Mouse (Mus musculus): Measurements from ENCODE around the gene Plppr2. TPM values are rescaled to one million over a fixed set of nuclear protein-coding genes. Genes with fewer than 3 reads are reported as not detected.

Plppr2 gene
- polyA plus RNA-seq, 1 experiment from 2014 or later, result 8.7 TPM

- Histone ChIP-seq H3K9ac (ENCODE audit: low read length) (no peak overlapping the region), H3K27ac (ENCODE audit: low read depth) (no peak overlapping the region), H3K4me1 (replicated peaks; ENCODE audit: control insufficient read depth, insufficient read depth, low read length) (peaks cover 15% of the 10 kb centered on the region; the same call in 1 of the 2 replicates), H3K4me3 (ENCODE audit: low read depth, low read length) (no peak overlapping the region), H3K9me3 (ENCODE audit: control insufficient read depth, low read length) (no peaks in the 10 kb centered on the region), H3K27me3 (replicated peaks; ENCODE audit: control insufficient read depth, insufficient read depth, low read length) (peaks cover 43% of the 10 kb centered on the region), H3K36me3 (ENCODE audit: control insufficient read depth, insufficient read depth, low read length) (no peaks in the 10 kb centered on the region), H3K4me2 (ENCODE audit: low read length) (no peak overlapping the region)
- ATAC-seq (replicated peaks; ENCODE audit: low FRiP score, low TSS enrichment, low read depth) (no peak), DNase-seq (ENCODE audit: low spot score) (peak; percentile 64)
- WGBS, result 14% methylated on average over 26 of the region's 26 CpGs
These were observed 23.9 kb downstream of the Plppr2 start for GRCm38 (mm10) chr9:21960558-21961208.

GRCm38 (mm10) chr9:21961366-21961980 lies 24.6 kb downstream of the Plppr2 start:
- no peak for DNase-seq (ENCODE audit: low spot score)
- no peaks in the 10 kb centered on the region for H3K9me3 ChIP-seq (ENCODE audit: control insufficient read depth, low read length)
- peaks cover 43% of the 10 kb centered on the region for H3K27me3 ChIP-seq (replicated peaks; ENCODE audit: control insufficient read depth, insufficient read depth, low read length)
- H3K36me3 ChIP-seq (ENCODE audit: control insufficient read depth, insufficient read depth, low read length), result no peaks in the 10 kb centered on the region
- ATAC-seq (replicated peaks; ENCODE audit: low FRiP score, low TSS enrichment, low read depth), result no peak
- peak overlapping the region; percentile 88 for H3K4me2 ChIP-seq (ENCODE audit: low read length)
- 1% methylated on average over 35 of the region's 35 CpGs for WGBS
- peaks cover 15% of the 10 kb centered on the region; the same call in 1 of the 2 replicates for H3K4me1 ChIP-seq (replicated peaks; ENCODE audit: control insufficient read depth, insufficient read depth, low read length)
- no peak overlapping the region for H3K27ac ChIP-seq (ENCODE audit: low read depth)
- peak overlapping the region; percentile 42 for H3K4me3 ChIP-seq (ENCODE audit: low read depth, low read length)
- H3K9ac ChIP-seq (ENCODE audit: low read length), result no peak overlapping the region

DNA sequence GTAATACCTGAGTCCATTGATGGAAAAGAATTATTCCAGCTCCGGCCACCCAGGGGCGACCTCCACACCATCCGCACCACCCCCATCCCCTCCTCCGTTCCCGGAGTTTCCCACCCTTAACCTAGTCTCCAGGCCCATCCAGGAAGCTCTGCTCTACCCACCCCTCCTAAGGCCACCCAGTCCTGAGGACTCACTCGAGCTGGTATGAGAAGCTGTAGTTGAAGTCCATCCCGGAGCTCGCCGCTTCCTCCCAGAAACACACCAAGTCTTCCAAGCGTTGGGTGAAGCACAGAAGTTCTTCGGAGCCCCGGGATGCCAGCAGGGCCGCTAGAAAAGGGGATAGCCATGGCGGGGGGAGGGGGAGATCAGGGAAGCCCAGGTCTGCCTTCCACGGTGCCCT lies 25.2 kb downstream of the Plppr2 start:
- Histone ChIP-seq H3K36me3 (ENCODE audit: control insufficient read depth, insufficient read depth, low read length) (no peaks in the 10 kb centered on the region), H3K4me1 (replicated peaks; ENCODE audit: control insufficient read depth, insufficient read depth, low read length) (peaks cover 15% of the 10 kb centered on the region; the same call in 1 of the 2 replicates), H3K4me2 (ENCODE audit: low read length) (peak overlapping the region; percentile 88), H3K9me3 (ENCODE audit: control insufficient read depth, low read length) (no peaks in the 10 kb centered on the region), H3K9ac (ENCODE audit: low read length) (no peak overlapping the region; the same call in 1 of the 2 replicates), H3K27me3 (replicated peaks; ENCODE audit: control insufficient read depth, insufficient read depth, low read length) (peaks cover 43% of the 10 kb centered on the region), H3K27ac (ENCODE audit: low read depth) (no peak overlapping the region), H3K4me3 (ENCODE audit: low read depth, low read length) (peak overlapping the region; percentile 42)
- DNase-seq (ENCODE audit: low spot score), result peak; percentile 56
- ATAC-seq (replicated peaks; ENCODE audit: low FRiP score, low TSS enrichment, low read depth), result no peak
- WGBS, result under 1% methylated on average over 15 of the region's 15 CpGs

GRCm38 (mm10) chr9:21962416-21963059 lies 25.7 kb downstream of the Plppr2 start:
- 3% methylated on average over 34 of the region's 34 CpGs for WGBS
- H3K4me1 ChIP-seq (replicated peaks; ENCODE audit: control insufficient read depth, insufficient read depth, low read length), result peaks cover 15% of the 10 kb centered on the region; the same call in 1 of the 2 replicates
- no peak overlapping the region; the same call in 1 of the 2 replicates for H3K9ac ChIP-seq (ENCODE audit: low read length)
- H3K4me3 ChIP-seq (ENCODE audit: low read depth, low read length), result peak overlapping the region; percentile 42
- DNase-seq (ENCODE audit: low spot score) (peak; percentile 75), ATAC-seq (replicated peaks; ENCODE audit: low FRiP score, low TSS enrichment, low read depth) (peak; percentile 79)
- H3K36me3 ChIP-seq (ENCODE audit: control insufficient read depth, insufficient read depth, low read length), result no peaks in the 10 kb centered on the region
- H3K27ac ChIP-seq (ENCODE audit: low read depth), result no peak overlapping the region
- peaks cover 43% of the 10 kb centered on the region for H3K27me3 ChIP-seq (replicated peaks; ENCODE audit: control insufficient read depth, insufficient read depth, low read length)
- H3K4me2 ChIP-seq (ENCODE audit: low read length), result peak overlapping the region; percentile 88
- H3K9me3 ChIP-seq (ENCODE audit: control insufficient read depth, low read length), result no peaks in the 10 kb centered on the region

DNA sequence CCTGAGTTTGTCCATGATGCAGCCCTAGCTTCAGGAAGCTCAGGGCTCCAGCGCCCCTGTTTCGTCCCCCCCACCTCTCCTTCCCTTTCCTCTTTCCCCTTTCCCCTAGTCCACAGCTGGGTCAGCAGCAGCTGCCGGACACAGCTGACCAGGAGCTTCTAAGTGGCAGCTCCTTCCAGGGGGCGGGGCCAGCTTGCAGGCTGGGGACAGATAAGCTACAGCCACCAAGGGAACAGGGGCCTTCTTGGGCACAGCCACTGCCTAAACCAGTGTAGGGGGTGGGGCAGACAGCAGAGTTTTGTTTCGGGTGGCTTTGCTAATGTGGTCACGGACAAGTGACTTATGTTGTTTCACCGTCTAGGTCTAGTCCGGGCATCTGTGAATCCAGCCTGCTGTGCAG lies 26.6 kb downstream of the Plppr2 start, which contains the start of gene Epor:
Gene Epor (minus strand): TSS at position 90 of the 400 bp plus-strand sequence.
- Histone ChIP-seq H3K9me3 (ENCODE audit: control insufficient read depth, low read length) (no peaks in the 10 kb centered on the region), H3K4me2 (ENCODE audit: low read length) (peak within 1 kb of the TSS; percentile 88), H3K4me1 (replicated peaks; ENCODE audit: control insufficient read depth, insufficient read depth, low read length) (peaks cover 15% of the 10 kb centered on the region; the same call in 1 of the 2 replicates), H3K27ac (ENCODE audit: low read depth) (no peak within 1 kb of the TSS), H3K36me3 (ENCODE audit: control insufficient read depth, insufficient read depth, low read length) (no peaks in the 10 kb centered on the region), H3K4me3 (ENCODE audit: low read depth, low read length) (peak within 1 kb of the TSS; percentile 42), H3K9ac (ENCODE audit: low read length) (no peak within 1 kb of the TSS; the same call in 1 of the 2 replicates), H3K27me3 (replicated peaks; ENCODE audit: control insufficient read depth, insufficient read depth, low read length) (peaks cover 43% of the 10 kb centered on the region)
- ATAC-seq (replicated peaks; ENCODE audit: low FRiP score, low TSS enrichment, low read depth) (no peak), DNase-seq (ENCODE audit: low spot score) (no peak)
- WGBS, result 29% methylated on average over 8 of the region's 8 CpGs

GRCm38 (mm10) chr9:21968883-21969282 lies 32.0 kb downstream of the Plppr2 start:
- ATAC-seq (replicated peaks; ENCODE audit: low FRiP score, low TSS enrichment, low read depth) (no peak), DNase-seq (ENCODE audit: low spot score) (no peak)
- Histone ChIP-seq H3K4me1 (replicated peaks; ENCODE audit: control insufficient read depth, insufficient read depth, low read length) (no peaks in the 10 kb centered on the region), H3K9ac (ENCODE audit: low read length) (no peak overlapping the region), H3K27ac (ENCODE audit: low read depth) (no peak overlapping the region), H3K27me3 (replicated peaks; ENCODE audit: control insufficient read depth, insufficient read depth, low read length) (no peaks in the 10 kb centered on the region), H3K36me3 (ENCODE audit: control insufficient read depth, insufficient read depth, low read length) (no peaks in the 10 kb centered on the region), H3K4me3 (ENCODE audit: low read depth, low read length) (no peak overlapping the region), H3K4me2 (ENCODE audit: low read length) (no peak overlapping the region), H3K9me3 (ENCODE audit: control insufficient read depth, low read length) (no peaks in the 10 kb centered on the region)
- WGBS, result 51% methylated on average over 6 of the region's 6 CpGs

DNA sequence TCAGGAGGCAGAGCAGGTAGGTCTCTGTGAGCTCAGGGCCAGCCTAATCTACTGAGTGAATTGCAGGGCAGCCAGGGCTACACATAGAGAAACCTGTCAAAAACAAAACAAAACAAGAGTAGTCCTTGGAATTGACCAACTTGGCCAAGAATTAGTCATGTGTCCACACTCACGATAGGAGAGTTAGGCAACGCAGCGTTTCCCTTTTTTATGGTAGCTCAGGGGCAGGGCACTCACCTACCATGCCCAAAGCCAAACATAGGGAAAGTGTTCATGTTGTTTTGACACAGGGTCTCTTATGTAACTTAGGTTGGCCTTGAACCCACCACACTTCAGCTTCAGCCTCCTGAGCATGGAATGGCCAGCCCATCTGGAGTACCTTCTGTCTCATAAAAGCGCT lies 32.5 kb downstream of the Plppr2 start:
- DNase-seq (ENCODE audit: low spot score) (no peak), ATAC-seq (replicated peaks; ENCODE audit: low FRiP score, low TSS enrichment, low read depth) (no peak)
- Histone ChIP-seq H3K9ac (ENCODE audit: low read length) (no peak overlapping the region), H3K4me1 (replicated peaks; ENCODE audit: control insufficient read depth, insufficient read depth, low read length) (no peaks in the 10 kb centered on the region), H3K4me2 (ENCODE audit: low read length) (no peak overlapping the region), H3K36me3 (ENCODE audit: control insufficient read depth, insufficient read depth, low read length) (no peaks in the 10 kb centered on the region), H3K4me3 (ENCODE audit: low read depth, low read length) (no peak overlapping the region), H3K27me3 (replicated peaks; ENCODE audit: control insufficient read depth, insufficient read depth, low read length) (no peaks in the 10 kb centered on the region), H3K9me3 (ENCODE audit: control insufficient read depth, low read length) (no peaks in the 10 kb centered on the region), H3K27ac (ENCODE audit: low read depth) (no peak overlapping the region)
- 88% methylated on average over 4 of the region's 4 CpGs for WGBS

DNA sequence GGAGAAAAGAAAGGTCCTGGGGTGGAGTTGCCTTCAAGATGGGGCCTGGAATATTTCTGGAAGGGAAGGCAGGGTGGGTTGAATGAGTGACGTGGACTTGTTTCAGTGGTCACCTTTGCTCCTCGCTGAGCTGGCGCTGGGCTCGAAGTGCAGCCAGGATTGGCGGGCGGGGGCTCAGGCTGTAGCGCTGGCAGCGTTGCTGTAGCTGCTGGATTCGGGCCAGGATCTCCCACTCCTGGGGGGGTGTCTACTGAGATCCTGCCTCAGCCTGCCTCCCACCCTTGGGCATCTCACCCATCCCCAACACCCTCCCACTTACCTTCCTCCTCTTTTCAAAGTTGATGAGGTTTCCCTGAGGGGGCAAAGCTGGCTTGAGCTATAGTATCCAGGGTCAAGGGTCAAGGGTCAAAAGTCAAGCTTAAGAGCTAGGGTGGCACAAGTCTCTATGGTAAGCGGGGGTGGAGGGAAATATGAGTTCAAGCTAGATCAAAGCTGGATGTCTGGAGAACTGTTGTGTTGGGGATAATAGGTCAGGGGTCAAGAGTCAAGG lies 39.9 kb downstream of the Plppr2 start:
- Histone ChIP-seq H3K4me3 (ENCODE audit: low read depth, low read length) (no peak overlapping the region), H3K36me3 (ENCODE audit: control insufficient read depth, insufficient read depth, low read length) (no peaks in the 10 kb centered on the region), H3K27me3 (replicated peaks; ENCODE audit: control insufficient read depth, insufficient read depth, low read length) (no peaks in the 10 kb centered on the region), H3K27ac (ENCODE audit: low read depth) (no peak overlapping the region), H3K4me2 (ENCODE audit: low read length) (no peak overlapping the region), H3K9me3 (ENCODE audit: control insufficient read depth, low read length) (no peaks in the 10 kb centered on the region), H3K9ac (ENCODE audit: low read length) (no peak overlapping the region), H3K4me1 (replicated peaks; ENCODE audit: control insufficient read depth, insufficient read depth, low read length) (no peaks in the 10 kb centered on the region)
- ATAC-seq (replicated peaks; ENCODE audit: low FRiP score, low TSS enrichment, low read depth) (no peak), DNase-seq (ENCODE audit: low spot score) (no peak)
- 87% methylated on average over 10 of the region's 10 CpGs for WGBS

Data from intestine, embryonic 14.5 days (tissue).